Mouse (Mus musculus): ENCODE results near the gene Cisd2.

Cisd2 gene

GRCm38 (mm10) chr3:135411824-135412223 is 11.9 kb downstream of the Cisd2 start:
- DNase-seq (ENCODE audit: low spot score in 2 of 2), result no peak

DNA sequence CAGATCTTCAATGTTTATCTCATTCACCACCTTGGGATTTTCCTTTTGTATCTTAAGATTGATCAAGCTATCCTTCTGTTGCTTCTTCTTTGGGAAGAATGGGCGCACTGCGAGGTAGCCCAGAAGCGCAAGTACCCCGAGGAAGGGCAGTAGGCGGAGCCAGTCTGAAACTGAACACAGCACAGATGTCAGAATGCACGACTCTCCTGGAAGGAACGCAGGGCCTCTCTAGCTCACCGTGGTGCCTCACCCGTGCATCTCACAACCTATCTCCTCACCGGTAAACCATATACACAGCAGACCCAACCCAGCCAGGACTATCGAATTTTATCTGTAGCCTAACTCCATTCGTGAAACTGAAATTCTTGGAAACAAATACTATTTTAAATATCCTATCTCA is 12.7 kb downstream of the Cisd2 start:
- no peak for DNase-seq (ENCODE audit: low spot score in 2 of 2)

DNA sequence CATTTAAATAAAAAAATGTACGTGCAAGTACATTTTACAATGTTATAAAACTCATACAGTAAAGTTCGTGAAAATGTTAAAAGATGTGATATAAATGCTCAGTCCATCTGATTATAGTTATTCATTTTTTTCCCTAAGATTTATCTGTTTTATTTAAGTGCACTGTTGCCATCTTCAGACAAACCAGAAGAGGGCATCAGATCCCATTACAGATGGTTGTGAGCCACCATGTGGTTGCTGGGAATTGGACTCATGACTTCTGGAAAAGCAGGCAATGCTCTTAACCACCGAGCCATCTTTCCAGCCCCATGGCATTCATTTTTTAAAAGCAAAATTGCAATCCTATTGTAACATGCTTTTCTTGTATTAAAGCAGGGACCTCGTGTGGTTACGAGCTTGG is 14.5 kb downstream of the Cisd2 start:
- DNase-seq (ENCODE audit: low spot score in 2 of 2), result no peak

DNA sequence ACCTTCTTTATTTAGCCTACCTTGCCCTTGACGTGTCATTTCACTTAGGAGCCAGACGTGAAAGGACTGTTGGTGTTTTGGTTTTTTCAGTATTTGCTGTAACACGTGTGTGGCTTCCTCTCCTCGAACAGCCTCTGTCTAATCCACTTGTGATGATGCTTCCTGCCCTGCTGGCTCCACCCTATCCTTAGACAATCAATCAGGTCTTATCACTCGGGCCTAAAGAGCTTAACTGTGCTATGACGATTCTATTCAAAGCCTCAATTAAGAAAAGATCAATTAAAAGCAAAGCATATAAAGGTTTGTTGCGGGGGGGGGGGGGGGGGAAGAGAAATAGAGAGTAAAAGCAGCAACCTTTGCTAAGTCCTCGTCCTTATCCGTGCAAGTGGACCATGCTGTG is 16.4 kb downstream of the Cisd2 start:
- no peak for DNase-seq (ENCODE audit: low spot score in 2 of 2)

DNA sequence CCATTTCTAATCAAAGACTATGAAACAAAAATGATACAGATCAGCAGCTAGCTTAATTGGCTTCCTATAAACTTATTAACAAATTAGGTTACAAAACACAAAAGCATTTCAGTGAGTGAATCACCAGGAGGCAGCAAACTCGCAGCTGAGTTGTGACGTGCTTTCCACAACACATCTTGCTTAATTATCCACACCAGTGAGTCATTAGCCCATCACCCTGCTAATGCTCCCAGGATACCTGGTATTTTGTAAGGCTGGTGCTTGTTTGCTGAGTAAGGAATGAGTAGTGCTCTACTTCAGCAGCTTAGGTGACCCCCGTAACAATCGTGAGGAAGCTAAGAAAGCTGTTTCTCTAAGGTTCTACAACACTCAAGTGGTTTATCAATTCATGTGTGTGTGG is 19.1 kb downstream of the Cisd2 start:
- DNase-seq (ENCODE audit: low spot score in 2 of 2), result peak; percentile 28 to 31

DNA sequence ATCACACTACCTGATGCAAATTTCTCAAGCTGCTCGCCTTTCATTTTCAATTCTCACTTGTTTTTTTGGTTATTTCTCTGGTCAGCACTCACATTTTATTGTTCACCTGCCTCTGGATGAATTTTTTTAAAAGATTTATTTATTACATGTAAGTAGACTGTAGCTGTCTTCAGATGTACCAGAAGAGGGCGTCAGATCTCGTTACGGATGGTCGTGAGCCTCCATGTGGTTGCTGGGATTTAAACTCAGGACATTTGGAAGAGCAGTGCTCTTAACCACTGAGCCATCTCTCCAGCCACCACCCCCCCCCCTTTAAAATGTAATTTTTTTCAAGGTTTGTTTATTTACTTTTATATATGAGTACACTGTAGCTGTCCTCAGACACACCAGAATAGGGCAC is 19.9 kb downstream of the Cisd2 start:
- no peak for DNase-seq (ENCODE audit: low spot score in 2 of 2)

- no peak for DNase-seq (ENCODE audit: low spot score in 2 of 2)
Measured at GRCm38 (mm10) chr3:135403211-135403610, 20.5 kb downstream of the Cisd2 start.

GRCm38 (mm10) chr3:135402201-135402658 is 21.5 kb downstream of the Cisd2 start:
- peak; percentile 89 to 92 for DNase-seq (ENCODE audit: low spot score in 2 of 2)

DNA sequence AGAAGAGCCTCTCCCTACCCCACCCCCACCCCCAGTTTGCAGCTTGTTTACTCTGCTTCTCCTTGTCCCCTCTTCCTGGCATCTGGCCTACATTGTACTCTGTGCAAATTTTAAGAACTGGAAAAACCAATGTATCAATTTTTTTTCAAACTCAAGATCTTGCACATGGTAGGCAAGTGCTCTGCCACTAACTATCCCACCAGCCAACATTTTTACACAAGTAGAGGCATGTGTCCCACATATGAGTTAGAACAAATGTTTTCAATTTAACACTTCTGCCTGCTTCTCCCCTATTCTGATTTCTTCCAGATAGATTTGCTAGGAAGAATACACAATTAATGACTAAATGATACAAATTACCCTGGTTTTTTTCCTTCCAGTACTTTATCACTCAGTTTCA is 26.6 kb downstream of the Cisd2 start:
- no peak for DNase-seq (ENCODE audit: low spot score in 2 of 2)

- no peak for DNase-seq (ENCODE audit: low spot score in 2 of 2)
Measured at GRCm38 (mm10) chr3:135396081-135396480, 27.6 kb downstream of the Cisd2 start.

GRCm38 (mm10) chr3:135395085-135395484 is 28.6 kb downstream of the Cisd2 start:
- no peak for DNase-seq (ENCODE audit: low spot score in 2 of 2)

DNA sequence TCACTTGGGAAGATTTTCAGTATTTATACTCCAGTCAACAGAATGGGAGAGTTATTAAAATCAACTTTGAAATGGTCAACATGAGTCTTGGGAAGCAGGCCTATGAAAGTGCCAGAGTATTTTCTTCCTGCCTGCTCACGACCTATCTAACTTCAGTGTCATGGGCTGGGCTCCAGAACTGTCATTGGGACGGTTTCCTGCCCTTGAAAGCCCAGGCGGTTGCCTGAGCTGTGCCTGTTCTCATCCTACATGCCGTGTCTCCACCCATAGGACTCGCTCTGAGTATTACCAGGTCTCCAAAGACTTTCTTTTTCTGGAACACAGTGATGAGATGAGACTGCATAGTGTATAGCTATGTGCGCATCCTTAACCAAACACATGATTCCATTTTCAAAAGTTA is 30.5 kb downstream of the Cisd2 start:
- no peak for DNase-seq (ENCODE audit: low spot score in 2 of 2)

GRCm38 (mm10) chr3:135379868-135380267 is 43.9 kb downstream of the Cisd2 start:
- no peak for DNase-seq (ENCODE audit: low spot score in 2 of 2)

- DNase-seq (ENCODE audit: low spot score in 2 of 2), result no peak
Measured at GRCm38 (mm10) chr3:135377445-135377844, 46.3 kb downstream of the Cisd2 start.

GRCm38 (mm10) chr3:135375836-135376235 is 47.9 kb downstream of the Cisd2 start:
- no peak for DNase-seq (ENCODE audit: low spot score in 2 of 2)

GRCm38 (mm10) chr3:135357394-135357793 is 66.3 kb downstream of the Cisd2 start:
- no peak for DNase-seq (ENCODE audit: low spot score in 2 of 2)

Measured in right cerebral cortex, adult 2 months (tissue).